ENCODE assay signal across 9 mouse cellular contexts in genomic region chr2:136002118-136002517, GRCm38 (mm10). TPM values are rescaled to one million over a fixed set of nuclear protein-coding genes. Genes with fewer than 3 reads are reported as not detected.
A peak's percentile ranks its signal among the peaks of the same experiment; 100 is the strongest.
DNase-seq lines count a peak whose midpoint lies in the region; ATAC-seq and TF ChIP-seq lines count a peak whose summit lies in the region.
"Had no signal": no experiment of that assay in that cellular context is flagged by ENCODE, and none has a peak within 500 bp of the region (broad histone marks: within the 10 kb centered on the region; RNA-seq: fewer than 3 reads in every experiment).

No protein-coding gene starts in this region.

- no peaks in the 10 kb centered on the region for H3K9me3 ChIP-seq in heart, postnatal 0 days (replicated peaks; ENCODE audit: control insufficient read depth, low read length)
- no peaks in the 10 kb centered on the region for H3K9me3 ChIP-seq in heart, embryonic 11.5 days (replicated peaks; ENCODE audit: control insufficient read depth, low read length)
- H3K9me3 ChIP-seq in E14TG2a.4 (ENCODE audit: low read length): no peaks in the 10 kb centered on the region

- WGBS in heart, postnatal 0 days: 55% methylated on average over 7 of the region's 7 CpGs
- WGBS in heart, embryonic 11.5 days (ENCODE audit: insufficient replicate concordance): 56% methylated on average over 7 of the region's 7 CpGs

- no peak for ATAC-seq in heart, postnatal 0 days (ENCODE audit: insufficient read depth, low read depth)
- no peak for ATAC-seq in heart, embryonic 11.5 days (replicated peaks; ENCODE audit: insufficient number of reproducible peaks, low FRiP score, low TSS enrichment)

- no peak overlapping the region for H3K9ac ChIP-seq in heart, postnatal 0 days (replicated peaks; ENCODE audit: low read depth, low read length)
- no peak overlapping the region for H3K9ac ChIP-seq in heart, embryonic 11.5 days (ENCODE audit: low read depth, low read length)

- peaks cover 45% of the 10 kb centered on the region for H3K36me3 ChIP-seq in heart, postnatal 0 days (replicated peaks; ENCODE audit: control insufficient read depth, insufficient read depth, low read length)
- peaks cover 2% of the 10 kb centered on the region; the same call in 1 of the 2 replicates for H3K36me3 ChIP-seq in heart, embryonic 11.5 days (ENCODE audit: control insufficient read depth, insufficient read depth, low read length)
- peaks cover 5% of the 10 kb centered on the region for H3K36me3 ChIP-seq in E14TG2a.4 (ENCODE audit: insufficient read depth, low read length)

- TF ChIP-seq CTCF in heart, postnatal 0 days (IDR thresholded peaks at IDR 0.05; ENCODE audit: low read depth): peak; percentile 53
- peak; percentile 57 for TF ChIP-seq CTCF in E14TG2a.4 (conservative IDR thresholded peaks at IDR 0.05; ENCODE audit: low read length)

- H3K4me3 ChIP-seq in heart, postnatal 0 days (ENCODE audit: low read depth, low read length): no peak overlapping the region
- no peak overlapping the region for H3K4me3 ChIP-seq in heart, embryonic 11.5 days (ENCODE audit: low read depth, low read length)
- H3K4me3 ChIP-seq in E14TG2a.4 (replicated peaks; ENCODE audit: low read length): no peak overlapping the region

- no peaks in the 10 kb centered on the region for H3K27me3 ChIP-seq in heart, postnatal 0 days (ENCODE audit: control insufficient read depth, insufficient read depth, low read length)
- H3K27me3 ChIP-seq in heart, embryonic 11.5 days (ENCODE audit: control insufficient read depth, insufficient read depth, low read length): no peaks in the 10 kb centered on the region
- H3K27me3 ChIP-seq in E14TG2a.4 (ENCODE audit: insufficient read depth, low read length): no peaks in the 10 kb centered on the region

- no peak overlapping the region for H3K4me2 ChIP-seq in heart, postnatal 0 days (ENCODE audit: low read depth, low read length)
- H3K4me2 ChIP-seq in heart, embryonic 11.5 days: no peak overlapping the region

- no peak for DNase-seq in heart, postnatal 0 days (ENCODE audit: low spot score)
- DNase-seq in cerebellum, postnatal 14 days: peak; percentile 52 to 58
- peak; percentile 5 for DNase-seq in induced T-regulatory cell, adult 2 months (ENCODE audit: low read depth)
- no peak for DNase-seq in urinary bladder, postnatal 14 days (ENCODE audit: low spot score)
- DNase-seq in ovary, postnatal 14 days (ENCODE audit: low spot score): no peak
- DNase-seq in thymus, adult 18-20 months: no peak
- DNase-seq: lung, postnatal 10 days had no signal

- H3K4me1 ChIP-seq in heart, postnatal 0 days (ENCODE audit: control insufficient read depth, insufficient read depth): no peaks in the 10 kb centered on the region
- H3K4me1 ChIP-seq in heart, embryonic 11.5 days (ENCODE audit: control insufficient read depth, insufficient read depth, low read length): no peaks in the 10 kb centered on the region
- no peaks in the 10 kb centered on the region for H3K4me1 ChIP-seq in E14TG2a.4 (replicated peaks; ENCODE audit: low read depth, low read length)

- H3K27ac ChIP-seq in heart, postnatal 0 days (ENCODE audit: low read depth): no peak overlapping the region
- H3K27ac ChIP-seq in heart, embryonic 11.5 days (ENCODE audit: low read depth, low read length): no peak overlapping the region

- TF ChIP-seq EP300 in heart, postnatal 0 days (IDR thresholded peaks at IDR 0.05; ENCODE audit: low read depth): no peak

RNA-seq across cellular contexts. Expression of gene Lamp5, which starts 49.9 kb away (rescaled TPM):
- total RNA-seq in heart, postnatal 0 days (2014; rRNA removed; ENCODE audit: low replicate concordance): not detected in 2 replicates
- polyA plus RNA-seq in heart, postnatal 0 days (2015; fragmentation: Nextera tagmentation; extraction: Ambion mirVana): not detected in 2 replicates
- 0.30 and 0.70 TPM in 2 replicates for polyA plus RNA-seq in heart, embryonic 11.5 days (2014; fragmentation: Nextera tagmentation; extraction: Ambion mirVana)

Comparison
In these comparisons a context has a peak if more than half of its experiments do, and no peak if none do; other contexts are left out.
1. DNase-seq: peak in cerebellum, postnatal 14 days (2 of 2) and induced T-regulatory cell, adult 2 months (single experiment); none in heart, postnatal 0 days (single experiment), urinary bladder, postnatal 14 days (single experiment), ovary, postnatal 14 days (single experiment) and thymus, adult 18-20 months (0 of 2).